Mouse (Mus musculus): Measurements from ENCODE around the gene Slfn14. TPM values are rescaled to one million over a fixed set of nuclear protein-coding genes. Genes with fewer than 3 reads are reported as not detected.
A peak's percentile ranks its signal among the peaks of the same experiment; 100 is the strongest.
"Not testable (repeated sequence)": the region's sequence is repeated elsewhere in the genome, so short reads cannot be mapped to it uniquely, and the experiment has no call there.

The Slfn14 gene
- polyA plus RNA-seq, 1 experiment from 2014 or later: 0.53 TPM

- H3K9ac ChIP-seq (ENCODE audit: low read length): no peak overlapping the region
- no peaks in the 10 kb centered on the region for H3K27me3 ChIP-seq (ENCODE audit: control insufficient read depth, insufficient read depth, low read length)
- no peaks in the 10 kb centered on the region for H3K36me3 ChIP-seq (ENCODE audit: control insufficient read depth, insufficient read depth, low read length)
- no peak overlapping the region for H3K4me3 ChIP-seq (ENCODE audit: low read depth, low read length)
- no peaks in the 10 kb centered on the region for H3K4me1 ChIP-seq (ENCODE audit: control insufficient read depth, insufficient read depth, low read length)
- 75% methylated on average over 7 of the region's 7 CpGs for WGBS
- DNase-seq (ENCODE audit: low spot score) (no peak), ATAC-seq (ENCODE audit: insufficient number of reproducible peaks, low FRiP score, low TSS enrichment, low read depth) (no peak)
- H3K27ac ChIP-seq (replicated peaks; ENCODE audit: low read depth, low read length): no peak overlapping the region
- no peaks in the 10 kb centered on the region for H3K9me3 ChIP-seq (ENCODE audit: control insufficient read depth, low read length)
- no peak overlapping the region for H3K4me2 ChIP-seq (ENCODE audit: low read depth, severe bottlenecking)
Observed at GRCm38 (mm10) chr11:83276251-83276650, 10.3 kb downstream of the Slfn14 start.

- Histone ChIP-seq H3K4me2 (ENCODE audit: low read depth, severe bottlenecking) (no peak overlapping the region), H3K4me1 (ENCODE audit: control insufficient read depth, insufficient read depth, low read length) (no peaks in the 10 kb centered on the region), H3K27ac (replicated peaks; ENCODE audit: low read depth, low read length) (no peak overlapping the region), H3K4me3 (ENCODE audit: low read depth, low read length) (no peak overlapping the region), H3K9ac (ENCODE audit: low read length) (no peak overlapping the region), H3K9me3 (ENCODE audit: control insufficient read depth, low read length) (no peaks in the 10 kb centered on the region), H3K27me3 (ENCODE audit: control insufficient read depth, insufficient read depth, low read length) (no peaks in the 10 kb centered on the region), H3K36me3 (ENCODE audit: control insufficient read depth, insufficient read depth, low read length) (no peaks in the 10 kb centered on the region)
- WGBS: 12% methylated on average over 2 of the region's 2 CpGs
- DNase-seq (ENCODE audit: low spot score) (no peak), ATAC-seq (ENCODE audit: insufficient number of reproducible peaks, low FRiP score, low TSS enrichment, low read depth) (no peak; the same call in 1 of the 2 replicates)
Observed at GRCm38 (mm10) chr11:83271951-83272843, 14.3 kb downstream of the Slfn14 start.

GRCm38 (mm10) chr11:83271151-83271950, 15.2 kb downstream of the Slfn14 start:
- under 1% methylated on average over 26 of the region's 26 CpGs for WGBS
- Histone ChIP-seq H3K4me1 (ENCODE audit: control insufficient read depth, insufficient read depth, low read length) (no peaks in the 10 kb centered on the region), H3K4me2 (ENCODE audit: low read depth, severe bottlenecking) (peak overlapping the region; percentile 61), H3K9me3 (ENCODE audit: control insufficient read depth, low read length) (no peaks in the 10 kb centered on the region), H3K36me3 (ENCODE audit: control insufficient read depth, insufficient read depth, low read length) (no peaks in the 10 kb centered on the region), H3K27me3 (ENCODE audit: control insufficient read depth, insufficient read depth, low read length) (no peaks in the 10 kb centered on the region), H3K9ac (ENCODE audit: low read length) (peak overlapping the region; percentile 64), H3K4me3 (ENCODE audit: low read depth, low read length) (peak overlapping the region; percentile 47), H3K27ac (replicated peaks; ENCODE audit: low read depth, low read length) (no peak overlapping the region)
- DNase-seq (ENCODE audit: low spot score): peak; percentile 83
- peak; percentile 92 for ATAC-seq (ENCODE audit: insufficient number of reproducible peaks, low FRiP score, low TSS enrichment, low read depth)

GRCm38 (mm10) chr11:83270842-83271150, 15.7 kb downstream of the Slfn14 start:
- Histone ChIP-seq H3K27ac (replicated peaks; ENCODE audit: low read depth, low read length) (no peak overlapping the region), H3K4me3 (ENCODE audit: low read depth, low read length) (peak overlapping the region; percentile 47), H3K9ac (ENCODE audit: low read length) (peak overlapping the region; percentile 64), H3K4me1 (ENCODE audit: control insufficient read depth, insufficient read depth, low read length) (no peaks in the 10 kb centered on the region), H3K36me3 (ENCODE audit: control insufficient read depth, insufficient read depth, low read length) (no peaks in the 10 kb centered on the region), H3K4me2 (ENCODE audit: low read depth, severe bottlenecking) (peak overlapping the region; percentile 61), H3K27me3 (ENCODE audit: control insufficient read depth, insufficient read depth, low read length) (no peaks in the 10 kb centered on the region), H3K9me3 (ENCODE audit: control insufficient read depth, low read length) (no peaks in the 10 kb centered on the region)
- 1% methylated on average over 6 of the region's 6 CpGs for WGBS
- ATAC-seq (ENCODE audit: insufficient number of reproducible peaks, low FRiP score, low TSS enrichment, low read depth) (peak; percentile 36; the same call in 1 of the 2 replicates), DNase-seq (ENCODE audit: low spot score) (no peak)

- H3K27ac ChIP-seq (replicated peaks; ENCODE audit: low read depth, low read length): no peak overlapping the region
- ATAC-seq (ENCODE audit: insufficient number of reproducible peaks, low FRiP score, low TSS enrichment, low read depth): no peak
Observed at GRCm38 (mm10) chr11:83263146-83263545, 23.4 kb downstream of the Slfn14 start.

GRCm38 (mm10) chr11:83262673-83263072, 23.9 kb downstream of the Slfn14 start:
- ATAC-seq (ENCODE audit: insufficient number of reproducible peaks, low FRiP score, low TSS enrichment, low read depth) (no peak), DNase-seq (ENCODE audit: low spot score) (no peak)
- no peak overlapping the region for H3K4me3 ChIP-seq (ENCODE audit: low read depth, low read length)
- no peak overlapping the region for H3K4me2 ChIP-seq (ENCODE audit: low read depth, severe bottlenecking)
- H3K9ac ChIP-seq (ENCODE audit: low read length): no peak overlapping the region
- H3K27me3 ChIP-seq (ENCODE audit: control insufficient read depth, insufficient read depth, low read length): no peaks in the 10 kb centered on the region
- no peak overlapping the region for H3K27ac ChIP-seq (replicated peaks; ENCODE audit: low read depth, low read length)
- no peaks in the 10 kb centered on the region for H3K9me3 ChIP-seq (ENCODE audit: control insufficient read depth, low read length)
- H3K36me3 ChIP-seq (ENCODE audit: control insufficient read depth, insufficient read depth, low read length): no peaks in the 10 kb centered on the region
- WGBS: 91% methylated on average over 1 of the region's 1 CpGs
- H3K4me1 ChIP-seq (ENCODE audit: control insufficient read depth, insufficient read depth, low read length): no peaks in the 10 kb centered on the region

More at GRCm38 (mm10) chr11:83263146-83263545, 23.4 kb downstream of the Slfn14 start:
- H3K4me3 ChIP-seq (ENCODE audit: low read depth, low read length): no peak overlapping the region
- no peaks in the 10 kb centered on the region for H3K4me1 ChIP-seq (ENCODE audit: control insufficient read depth, insufficient read depth, low read length)
- no peak for DNase-seq (ENCODE audit: low spot score)
- no peaks in the 10 kb centered on the region for H3K9me3 ChIP-seq (ENCODE audit: control insufficient read depth, low read length)
- H3K9ac ChIP-seq (ENCODE audit: low read length): no peak overlapping the region
- no peaks in the 10 kb centered on the region for H3K36me3 ChIP-seq (ENCODE audit: control insufficient read depth, insufficient read depth, low read length)
- no peaks in the 10 kb centered on the region for H3K27me3 ChIP-seq (ENCODE audit: control insufficient read depth, insufficient read depth, low read length)
- 53% methylated on average over 3 of the region's 3 CpGs for WGBS
- H3K4me2 ChIP-seq (ENCODE audit: low read depth, severe bottlenecking): no peak overlapping the region

GRCm38 (mm10) chr11:83257211-83257610, 29.3 kb downstream of the Slfn14 start:
- H3K36me3 ChIP-seq (ENCODE audit: control insufficient read depth, insufficient read depth, low read length); DNase-seq (ENCODE audit: low spot score); H3K4me3 ChIP-seq (ENCODE audit: low read depth, low read length); H3K9ac ChIP-seq (ENCODE audit: low read length); H3K27me3 ChIP-seq (ENCODE audit: control insufficient read depth, insufficient read depth, low read length); H3K4me1 ChIP-seq (ENCODE audit: control insufficient read depth, insufficient read depth, low read length); H3K4me2 ChIP-seq (ENCODE audit: low read depth, severe bottlenecking); H3K27ac ChIP-seq (replicated peaks; ENCODE audit: low read depth, low read length); H3K9me3 ChIP-seq (ENCODE audit: control insufficient read depth, low read length); ATAC-seq (ENCODE audit: insufficient number of reproducible peaks, low FRiP score, low TSS enrichment, low read depth): not testable (repeated sequence)
- 75% methylated on average over 5 of the region's 5 CpGs for WGBS

GRCm38 (mm10) chr11:83239811-83240210, 46.7 kb downstream of the Slfn14 start:
- Histone ChIP-seq H3K36me3 (ENCODE audit: control insufficient read depth, insufficient read depth, low read length) (no peaks in the 10 kb centered on the region), H3K27me3 (ENCODE audit: control insufficient read depth, insufficient read depth, low read length) (no peaks in the 10 kb centered on the region), H3K9me3 (ENCODE audit: control insufficient read depth, low read length) (no peaks in the 10 kb centered on the region), H3K4me2 (ENCODE audit: low read depth, severe bottlenecking) (no peak overlapping the region), H3K27ac (replicated peaks; ENCODE audit: low read depth, low read length) (no peak overlapping the region), H3K4me3 (ENCODE audit: low read depth, low read length) (no peak overlapping the region), H3K4me1 (ENCODE audit: control insufficient read depth, insufficient read depth, low read length) (no peaks in the 10 kb centered on the region), H3K9ac (ENCODE audit: low read length) (no peak overlapping the region)
- DNase-seq (ENCODE audit: low spot score) (no peak), ATAC-seq (ENCODE audit: insufficient number of reproducible peaks, low FRiP score, low TSS enrichment, low read depth) (no peak)
- WGBS: 16% methylated on average over 2 of the region's 2 CpGs

Data from limb, embryonic 11.5 days (tissue).